Mouse (Mus musculus) liver, postnatal 0 days (tissue): ENCODE measurements around the gene Siva1.

Source experiments
- CTCF ChIP-seq: sonication (generic); IDR thresholded peaks from 2 replicates; pipeline ENCODE4 v1.5.1; 2016; ENCODE audit warnings: antibody characterized with exemption, low read depth
- EP300 ChIP-seq: IDR thresholded peaks from 2 replicates; pipeline ENCODE4 v1.6.1; 2016; ENCODE audit warnings: antibody characterized with exemption, low read depth, mild to moderate bottlenecking

- TF ChIP-seq CTCF (no peak), EP300 (no peak)
Observed at GRCm38 (mm10) chr12:112648081-112648480, 3.6 kb downstream of the Siva1 start.
